Mouse (Mus musculus) midbrain, embryonic 16.5 days (tissue): ENCODE data around the gene Ndufaf5. TPM values are rescaled to one million over a fixed set of nuclear protein-coding genes. Genes with fewer than 3 reads are reported as not detected.
"Not testable (repeated sequence)": the region's sequence is repeated elsewhere in the genome, so short reads cannot be mapped to it uniquely, and the experiment has no call there.

Experiments used
- ATAC-seq: fragments of 200-750 bp; cut with Nextera tagmentation; 2 replicates; pipeline ENCODE4 v1.8.0; 2017; ENCODE audit warnings: moderate TSS enrichment
- H3K27ac ChIP-seq: fragments of 300-500 bp; sonication (generic); 2 replicates; pipeline ENCODE4 v1.5.1; 2014; ENCODE audit warnings: mild to moderate bottlenecking, low read length, mixed read lengths
- H3K27me3 ChIP-seq: fragments of 300-500 bp; sonication (generic); 2 replicates; pipeline ENCODE4 v1.6.1; 2014; ENCODE audit warnings: low read depth, low read length, mixed read lengths; ENCODE audit not compliant: control insufficient read depth, insufficient read depth
- H3K36me3 ChIP-seq: fragments of 300-500 bp; sonication (generic); 2 replicates; pipeline ENCODE4 v1.6.1; 2014; ENCODE audit warnings: mild to moderate bottlenecking, low read length, moderate library complexity, mixed read lengths; ENCODE audit not compliant: control insufficient read depth, insufficient read depth
- H3K4me1 ChIP-seq: fragments of 300-500 bp; sonication (generic); 2 replicates; pipeline ENCODE4 v1.6.1; 2014; ENCODE audit warnings: mild to moderate bottlenecking, low read length, mixed read lengths; ENCODE audit not compliant: control insufficient read depth, insufficient read depth
- H3K4me2 ChIP-seq: fragments of 300-500 bp; sonication (generic); 2 replicates; pipeline ENCODE4 v1.6.1; 2014; ENCODE audit warnings: mild to moderate bottlenecking, low read length, mixed read lengths
- H3K4me3 ChIP-seq: fragments of 300-500 bp; sonication (generic); 2 replicates; pipeline ENCODE4 v1.5.1; 2014; ENCODE audit warnings: low read depth, mild to moderate bottlenecking, low read length, moderate library complexity, mixed read lengths
- H3K9ac ChIP-seq: fragments of 300-500 bp; sonication (generic); 2 replicates; pipeline ENCODE4 v1.6.1; 2014; ENCODE audit warnings: low read depth, low read length, mixed read lengths
- H3K9me3 ChIP-seq: fragments of 300-500 bp; sonication (generic); replicated peaks from 2 replicates; pipeline ENCODE4 v1.6.1; 2014; ENCODE audit warnings: mild to moderate bottlenecking, low read length, mixed read lengths; ENCODE audit not compliant: control insufficient read depth, poor library complexity, severe bottlenecking
- WGBS: fragments of 180-500 bp; shearing (Covaris S2); extraction: QIAGEN DNeasy Blood & Tissue Kit; methylation state at CpG from one replicate; pipeline ENCODE4 v1.1.7; 2014; 5-methylcytosine and 5-hydroxymethylcytosine counted together
- polyA plus RNA-seq: library from polyadenylated mRNA; unstranded; fragments of >200 nt; fragmentation: Nextera tagmentation; extraction: Ambion mirVana; gene quantifications from 2 replicates; pipeline ENCODE4 v1.2.1, GENCODE M21; 2015

Ndufaf5 gene
- polyA plus RNA-seq, result 53.2 and 62.6 TPM in 2 replicates

DNA sequence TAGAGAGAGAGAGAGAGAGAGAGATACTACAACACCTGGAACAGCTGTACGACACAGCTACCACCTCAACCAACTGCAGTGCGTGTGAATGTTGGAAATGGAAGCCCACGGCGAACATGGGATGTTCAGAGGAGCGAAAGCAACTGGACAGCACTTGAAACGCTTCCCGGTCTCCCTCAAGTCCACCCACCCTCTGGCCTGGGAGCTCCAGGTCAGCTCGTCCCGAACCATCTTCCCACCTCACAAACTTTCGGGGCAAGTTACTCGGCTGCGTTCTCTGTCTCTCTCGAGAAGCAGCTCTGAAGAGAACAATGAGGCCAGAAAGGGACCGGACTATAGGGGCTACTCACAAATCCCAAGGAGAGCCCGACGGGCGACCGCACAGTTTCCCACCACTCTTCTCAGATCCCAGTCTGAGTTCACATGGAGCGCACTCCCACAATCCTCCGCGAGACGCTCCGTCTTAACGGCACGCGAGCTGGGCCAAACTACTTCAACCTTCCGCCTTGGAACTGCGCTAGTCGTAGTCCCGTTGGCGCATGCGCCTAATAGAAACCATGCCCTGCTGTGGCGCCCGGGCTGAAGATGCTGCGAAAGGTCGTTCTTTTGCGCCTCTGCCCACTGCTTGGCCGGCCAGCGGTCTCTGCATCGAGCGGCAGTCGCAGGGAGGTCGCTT is at the start of gene Ndufaf5, which contains the start of gene Esf1:
TSS of gene Ndufaf5 (plus strand) at position 523 of the 676 bp plus-strand sequence.
TSS of gene Esf1 (minus strand) at position 438 of the 676 bp plus-strand sequence.
- Histone ChIP-seq H3K4me1 (peaks cover 22% of the 10 kb centered on the region), H3K27me3 (no peaks in the 10 kb centered on the region), H3K9me3 (no peaks in the 10 kb centered on the region), H3K36me3 (peaks cover 8% of the 10 kb centered on the region), H3K27ac (peak within 1 kb of the TSS; percentile 85), H3K4me3 (peak within 1 kb of the TSS; percentile 84), H3K9ac (peak within 1 kb of the TSS; percentile 92), H3K4me2 (peak within 1 kb of the TSS; percentile 84)
- under 1% methylated on average over 43 of the region's 43 CpGs for WGBS
- peak; percentile 98 for ATAC-seq

DNA sequence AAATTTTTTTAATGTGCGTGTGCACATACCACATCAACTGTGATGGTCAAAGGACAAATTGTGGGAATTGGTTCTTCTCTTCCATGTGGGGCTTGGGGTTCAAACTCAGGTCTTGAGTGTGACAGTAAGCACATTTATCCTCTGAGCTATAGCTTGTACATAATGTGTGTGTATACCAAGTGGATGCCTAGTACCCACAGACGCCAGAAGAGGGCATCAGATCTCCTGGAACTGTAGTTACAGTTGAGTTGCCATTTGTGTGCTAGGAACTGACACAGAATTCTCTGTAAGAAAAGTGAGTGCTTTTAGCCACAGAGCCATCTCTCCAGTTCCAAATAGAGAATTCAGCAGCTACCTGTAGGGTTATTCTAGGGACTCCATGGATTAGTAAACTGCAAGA is 44.9 kb upstream of the Ndufaf5 start:
- H3K36me3 ChIP-seq, result peaks cover 27% of the 10 kb centered on the region
- H3K27me3 ChIP-seq, result no peaks in the 10 kb centered on the region
- no peaks in the 10 kb centered on the region for H3K4me1 ChIP-seq
- WGBS, result 92% methylated on average over 2 of the region's 2 CpGs
- H3K9me3 ChIP-seq, result no peaks in the 10 kb centered on the region
- no peak overlapping the region for H3K4me2 ChIP-seq
- H3K4me3 ChIP-seq, result no peak overlapping the region
- ATAC-seq, result no peak
- no peak overlapping the region for H3K9ac ChIP-seq
- no peak overlapping the region for H3K27ac ChIP-seq

DNA sequence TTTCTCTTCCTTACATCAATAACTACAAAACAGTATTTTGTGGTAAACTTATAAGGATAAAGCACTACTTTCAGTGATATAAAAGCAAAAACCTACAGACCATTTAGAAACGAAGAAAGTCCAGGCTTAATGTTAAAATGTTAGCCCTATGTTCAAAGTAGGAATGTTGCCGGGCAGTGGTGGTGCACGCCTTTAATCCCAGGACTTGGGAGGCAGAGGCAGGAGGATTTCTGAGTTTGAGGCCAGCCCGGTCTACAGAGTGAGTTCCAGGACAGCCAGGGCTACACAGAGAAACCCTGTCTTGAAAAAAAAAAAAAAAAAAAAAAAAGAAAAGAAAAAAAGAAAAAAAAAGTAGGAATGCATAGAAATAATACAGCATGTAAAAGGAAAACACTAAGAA is 18.7 kb upstream of the Ndufaf5 start, which contains the start of gene Gm17374:
TSS of gene Gm17374 (plus strand) at position 301 of the 400 bp plus-strand sequence.
- H3K4me1 ChIP-seq, H3K9me3 ChIP-seq, H3K4me3 ChIP-seq, H3K27me3 ChIP-seq, H3K9ac ChIP-seq, H3K27ac ChIP-seq, ATAC-seq, H3K4me2 ChIP-seq, H3K36me3 ChIP-seq: not testable (repeated sequence)
- 87% methylated on average over 4 of the region's 4 CpGs for WGBS

- Histone ChIP-seq H3K36me3 (peaks cover 10% of the 10 kb centered on the region; the same call in 1 of the 2 replicates), H3K27ac (no peak overlapping the region), H3K4me1 (no peaks in the 10 kb centered on the region), H3K9ac (no peak overlapping the region), H3K4me3 (no peak overlapping the region), H3K4me2 (no peak overlapping the region), H3K27me3 (no peaks in the 10 kb centered on the region), H3K9me3 (no peaks in the 10 kb centered on the region)
- no peak for ATAC-seq
- 77% methylated on average over 3 of the region's 3 CpGs for WGBS
Observed at GRCm38 (mm10) chr2:140159186-140159730, 11.2 kb upstream of the Ndufaf5 start.

GRCm38 (mm10) chr2:140163351-140163854 is 7.0 kb upstream of the Ndufaf5 start:
- 95% methylated on average over 5 of the region's 5 CpGs for WGBS
- Histone ChIP-seq H3K4me2 (no peak overlapping the region), H3K4me3 (no peak overlapping the region), H3K27ac (no peak overlapping the region), H3K27me3 (no peaks in the 10 kb centered on the region), H3K9me3 (no peaks in the 10 kb centered on the region), H3K36me3 (peaks cover 8% of the 10 kb centered on the region), H3K9ac (no peak overlapping the region), H3K4me1 (no peaks in the 10 kb centered on the region)
- no peak for ATAC-seq

- Histone ChIP-seq H3K4me1 (peaks cover 22% of the 10 kb centered on the region), H3K27me3 (no peaks in the 10 kb centered on the region), H3K9ac (no peak overlapping the region), H3K4me3 (no peak overlapping the region), H3K4me2 (no peak overlapping the region), H3K36me3 (peaks cover 5% of the 10 kb centered on the region), H3K9me3 (no peaks in the 10 kb centered on the region), H3K27ac (no peak overlapping the region)
- no peak for ATAC-seq
- 92% methylated on average over 1 of the region's 1 CpGs for whole genome bisulfite sequencing
Observed at GRCm38 (mm10) chr2:140169057-140169456, 1.4 kb upstream of the Ndufaf5 start.

DNA sequence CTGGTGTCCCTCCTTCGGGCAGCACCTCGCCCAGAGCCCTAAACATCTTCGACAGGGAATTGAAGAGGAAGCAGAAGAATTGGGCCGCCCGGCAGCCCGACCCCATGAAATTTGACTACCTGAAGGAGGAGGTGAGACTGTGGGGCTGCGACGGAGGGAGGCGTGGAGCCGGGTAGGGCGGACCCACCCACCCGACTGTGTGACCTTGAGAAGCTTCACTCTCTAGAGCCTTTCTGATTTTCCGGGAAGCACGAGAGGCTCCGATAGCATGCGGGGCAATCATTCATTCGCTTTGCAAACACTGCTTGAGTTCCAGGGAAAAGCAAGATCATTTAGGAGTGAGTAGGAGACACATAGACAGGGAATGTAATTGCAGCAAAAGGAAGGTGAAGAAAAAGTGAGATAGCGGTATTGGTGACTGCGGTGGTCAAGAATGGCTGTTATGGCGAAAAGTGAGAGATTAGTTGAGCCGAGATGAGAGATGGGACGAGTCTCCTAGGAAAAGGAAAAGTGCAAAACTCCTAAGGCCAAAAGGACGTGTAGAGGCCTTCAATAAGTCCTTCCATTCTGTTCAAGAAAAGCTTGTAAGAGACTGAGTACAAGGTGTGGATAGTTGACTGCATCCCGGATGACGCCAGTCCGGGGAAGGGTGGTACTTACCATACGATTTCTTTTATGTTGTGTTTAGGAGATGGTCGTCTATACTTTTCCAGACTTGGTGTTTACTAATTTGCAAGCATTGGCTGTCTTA is 529 bp downstream of the Ndufaf5 start:
- H3K9me3 ChIP-seq, result no peaks in the 10 kb centered on the region
- peaks cover 22% of the 10 kb centered on the region for H3K4me1 ChIP-seq
- no peaks in the 10 kb centered on the region for H3K27me3 ChIP-seq
- peak overlapping the region; percentile 84 for H3K4me3 ChIP-seq
- peak overlapping the region; percentile 75 for H3K4me2 ChIP-seq
- peaks cover 8% of the 10 kb centered on the region for H3K36me3 ChIP-seq
- 7% methylated on average over 28 of the region's 28 CpGs for WGBS
- ATAC-seq, result peak; percentile 88
- H3K9ac ChIP-seq, result peak overlapping the region; percentile 92
- peak overlapping the region; percentile 85 for H3K27ac ChIP-seq

- H3K27me3 ChIP-seq, H3K9ac ChIP-seq, H3K4me1 ChIP-seq, H3K27ac ChIP-seq, ATAC-seq, H3K4me2 ChIP-seq, H3K9me3 ChIP-seq, H3K4me3 ChIP-seq: not testable (repeated sequence)
- 92% methylated on average over 3 of the region's 3 CpGs for WGBS
- H3K36me3 ChIP-seq, result peaks cover 18% of the 10 kb centered on the region
Observed at GRCm38 (mm10) chr2:140185685-140186210, 15.3 kb downstream of the Ndufaf5 start.
